Mouse (Mus musculus) T-cell, adult 2 months (primary cell): ENCODE measurements around the gene Sgsm2.
"Not testable (repeated sequence)": the region's sequence is repeated elsewhere in the genome, so short reads cannot be mapped to it uniquely, and the experiment has no call there.

ENCODE experiments used
- DNase-seq: peaks from one replicate; pipeline ENCODE4 v3.0.0; 2022; ENCODE audit warnings: low spot score

Gene Sgsm2

GRCm38 (mm10) chr11:74828404-74828931 lies 68.4 kb downstream of the Sgsm2 start:
- DNase-seq = no peak

GRCm38 (mm10) chr11:74827791-74828403 lies 69.0 kb downstream of the Sgsm2 start:
- no peak for DNase-seq

GRCm38 (mm10) chr11:74826702-74827101 lies 70.2 kb downstream of the Sgsm2 start:
- DNase-seq = no peak

GRCm38 (mm10) chr11:74826151-74826550 lies 70.7 kb downstream of the Sgsm2 start:
- DNase-seq = no peak

- DNase-seq = no peak
Measured at GRCm38 (mm10) chr11:74822746-74823440, 74.0 kb downstream of the Sgsm2 start.

DNA sequence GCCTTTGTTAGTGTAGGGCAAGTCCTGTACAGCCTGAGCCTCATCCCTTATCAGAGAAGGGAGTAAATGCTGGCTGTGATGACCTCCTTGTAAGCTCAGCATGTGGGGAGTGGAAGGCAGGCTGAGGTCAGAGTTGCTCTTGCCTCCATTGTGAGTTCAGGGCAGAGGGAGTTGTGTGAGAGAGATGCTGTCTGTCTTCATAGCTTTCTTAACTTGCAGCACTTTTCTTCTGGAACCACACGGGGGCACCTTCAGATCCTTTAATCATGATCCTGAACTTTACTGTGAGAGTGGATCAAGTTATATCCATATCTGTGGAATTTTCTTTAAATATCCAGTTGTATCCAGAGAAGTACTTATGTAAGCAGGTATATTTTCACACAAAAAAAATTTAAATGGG lies 75.4 kb downstream of the Sgsm2 start:
- DNase-seq = no peak

DNA sequence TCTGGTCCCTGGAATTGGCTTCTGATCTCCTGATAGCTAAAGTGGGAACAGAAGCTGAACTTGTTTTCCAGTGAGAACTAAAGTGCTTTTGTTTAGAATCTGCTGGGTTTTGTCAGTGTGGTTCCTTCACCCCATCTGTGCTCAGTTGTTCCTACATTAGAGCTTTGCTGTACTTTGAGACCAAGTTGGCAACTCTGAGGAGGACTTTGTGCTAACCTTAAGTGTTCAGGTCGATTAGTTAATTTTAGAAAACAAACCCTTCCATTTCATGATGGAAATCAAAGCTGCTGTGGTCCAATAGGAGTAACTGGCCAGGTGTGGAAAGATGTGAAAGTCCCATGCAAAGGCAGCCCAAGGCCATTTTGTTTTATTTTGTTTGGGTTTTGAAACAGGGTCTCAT lies 75.9 kb downstream of the Sgsm2 start:
- no peak for DNase-seq

GRCm38 (mm10) chr11:74815795-74816194 lies 81.1 kb downstream of the Sgsm2 start:
- no peak for DNase-seq

- no peak for DNase-seq
Measured at GRCm38 (mm10) chr11:74811538-74811937, 85.3 kb downstream of the Sgsm2 start.

DNA sequence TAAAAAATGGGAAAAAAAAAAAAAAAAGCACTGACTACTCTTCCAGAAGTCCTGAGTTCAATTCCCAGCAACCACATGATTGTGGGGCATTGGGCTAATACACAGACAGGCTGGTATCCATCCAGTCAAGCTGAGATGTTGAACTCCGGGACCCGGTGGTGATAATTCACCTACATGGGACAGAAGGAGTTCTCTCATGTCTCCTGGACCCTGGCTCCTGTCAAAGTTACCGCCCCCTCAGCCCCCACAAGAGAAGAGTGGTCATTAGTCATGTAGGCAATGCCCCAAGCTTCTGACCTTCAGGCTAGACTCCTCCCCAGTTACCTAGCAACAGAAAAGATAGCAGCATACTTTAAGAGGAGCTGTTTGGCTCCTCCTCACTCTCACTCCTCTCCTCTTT lies 85.8 kb downstream of the Sgsm2 start:
- not testable (repeated sequence) for DNase-seq

GRCm38 (mm10) chr11:74810134-74810533 lies 86.7 kb downstream of the Sgsm2 start:
- DNase-seq = no peak

DNA sequence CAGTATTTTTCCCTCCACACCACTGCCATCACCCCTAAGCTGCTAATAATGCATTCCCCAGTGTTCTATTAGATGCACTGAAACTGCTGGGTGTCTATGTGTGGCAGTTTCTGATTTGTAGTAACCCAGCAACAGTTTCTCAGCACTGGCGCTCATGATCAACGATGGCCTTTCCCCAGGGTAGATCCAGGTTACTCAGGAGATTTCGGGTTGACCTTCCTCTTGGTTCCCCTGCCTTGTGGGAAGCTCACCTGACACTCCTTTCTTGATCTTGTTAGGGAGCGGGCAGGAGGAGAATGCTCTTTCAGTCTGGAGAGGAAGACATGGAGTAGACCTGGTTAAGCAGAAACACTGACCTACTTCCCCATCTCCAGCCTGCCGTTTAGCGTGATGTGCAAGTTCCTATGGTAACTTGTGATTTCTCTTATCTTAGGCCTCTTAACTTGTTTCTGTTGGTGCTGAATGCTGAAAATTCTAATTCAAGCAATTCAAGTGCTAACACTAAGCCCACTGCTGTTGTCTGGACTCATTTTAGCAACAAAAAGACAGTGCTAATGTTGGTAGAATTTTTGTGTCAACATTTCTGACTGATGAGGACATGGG lies 88.5 kb downstream of the Sgsm2 start:
- DNase-seq = no peak

- DNase-seq = no peak
Measured at GRCm38 (mm10) chr11:74807246-74807882, 89.5 kb downstream of the Sgsm2 start.

GRCm38 (mm10) chr11:74804081-74804627 lies 92.7 kb downstream of the Sgsm2 start:
- DNase-seq = no peak

GRCm38 (mm10) chr11:74800658-74801057 lies 96.2 kb downstream of the Sgsm2 start:
- no peak for DNase-seq
